Mouse (Mus musculus) frontal cortex, adult (tissue): ENCODE data around the gene Metap1d.

Experiments used
- ATAC-seq: cut with Nextera tagmentation; 2 replicates; pipeline ENCODE4 v1.9.2; 2017; ENCODE audit warnings: mild to moderate bottlenecking, moderate library complexity, mixed read lengths; ENCODE audit not compliant: low TSS enrichment

Metap1d gene

GRCm38 (mm10) chr2:71527323-71528013 lies 74.4 kb downstream of the Metap1d start:
- no peak for ATAC-seq

- no peak for ATAC-seq
Observed at GRCm38 (mm10) chr2:71528014-71528713, 75.1 kb downstream of the Metap1d start, which contains the start of gene Dlx1. Dlx1 (plus strand) TSS chr2:71528113.

- 0 out of 2 replicates have a peak, but pooled peaks have one; percentile 21 for ATAC-seq
Observed at GRCm38 (mm10) chr2:71528714-71529510, 75.8 kb downstream of the Metap1d start.

DNA sequence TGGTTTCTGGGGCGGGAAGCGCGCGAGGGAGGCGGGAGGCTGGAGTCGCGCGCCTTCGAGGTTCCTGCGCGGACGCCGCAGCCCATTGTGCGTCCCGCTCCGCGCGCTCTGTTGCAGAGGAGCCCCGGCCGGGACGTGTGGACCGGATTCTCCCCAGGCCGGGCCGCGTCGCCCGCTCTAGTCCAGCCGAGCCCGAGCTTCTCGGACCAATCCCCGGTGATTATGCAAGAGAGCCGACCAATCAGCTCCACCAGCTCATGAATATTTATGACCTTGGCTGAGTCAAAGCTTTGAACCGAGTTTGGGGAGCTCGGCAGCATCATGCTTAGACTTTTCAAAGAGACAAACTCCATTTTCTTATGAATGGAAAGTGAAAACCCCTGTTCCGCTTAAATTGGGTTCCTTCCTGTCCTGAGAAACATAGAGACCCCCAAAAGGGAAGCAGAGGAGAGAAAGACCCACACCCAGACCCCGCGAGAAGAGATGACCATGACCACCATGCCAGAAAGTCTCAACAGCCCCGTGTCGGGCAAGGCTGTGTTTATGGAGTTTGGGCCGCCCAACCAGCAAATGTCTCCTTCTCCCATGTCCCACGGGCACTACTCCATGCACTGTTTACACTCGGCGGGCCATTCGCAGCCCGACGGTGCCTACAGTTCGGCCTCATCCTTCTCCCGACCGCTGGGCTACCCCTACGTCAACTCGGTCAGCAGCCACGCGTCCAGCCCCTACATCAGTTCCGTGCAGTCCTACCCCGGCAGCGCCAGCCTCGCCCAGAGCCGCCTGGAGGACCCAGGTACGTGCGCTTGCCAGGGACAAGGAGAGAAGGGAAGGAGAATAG lies 76.7 kb downstream of the Metap1d start:
- peak; percentile 71 for ATAC-seq

- no peak for ATAC-seq
Observed at GRCm38 (mm10) chr2:71530391-71531123, 77.5 kb downstream of the Metap1d start.

- no peak for ATAC-seq
Observed at GRCm38 (mm10) chr2:71531124-71531590, 78.1 kb downstream of the Metap1d start.

DNA sequence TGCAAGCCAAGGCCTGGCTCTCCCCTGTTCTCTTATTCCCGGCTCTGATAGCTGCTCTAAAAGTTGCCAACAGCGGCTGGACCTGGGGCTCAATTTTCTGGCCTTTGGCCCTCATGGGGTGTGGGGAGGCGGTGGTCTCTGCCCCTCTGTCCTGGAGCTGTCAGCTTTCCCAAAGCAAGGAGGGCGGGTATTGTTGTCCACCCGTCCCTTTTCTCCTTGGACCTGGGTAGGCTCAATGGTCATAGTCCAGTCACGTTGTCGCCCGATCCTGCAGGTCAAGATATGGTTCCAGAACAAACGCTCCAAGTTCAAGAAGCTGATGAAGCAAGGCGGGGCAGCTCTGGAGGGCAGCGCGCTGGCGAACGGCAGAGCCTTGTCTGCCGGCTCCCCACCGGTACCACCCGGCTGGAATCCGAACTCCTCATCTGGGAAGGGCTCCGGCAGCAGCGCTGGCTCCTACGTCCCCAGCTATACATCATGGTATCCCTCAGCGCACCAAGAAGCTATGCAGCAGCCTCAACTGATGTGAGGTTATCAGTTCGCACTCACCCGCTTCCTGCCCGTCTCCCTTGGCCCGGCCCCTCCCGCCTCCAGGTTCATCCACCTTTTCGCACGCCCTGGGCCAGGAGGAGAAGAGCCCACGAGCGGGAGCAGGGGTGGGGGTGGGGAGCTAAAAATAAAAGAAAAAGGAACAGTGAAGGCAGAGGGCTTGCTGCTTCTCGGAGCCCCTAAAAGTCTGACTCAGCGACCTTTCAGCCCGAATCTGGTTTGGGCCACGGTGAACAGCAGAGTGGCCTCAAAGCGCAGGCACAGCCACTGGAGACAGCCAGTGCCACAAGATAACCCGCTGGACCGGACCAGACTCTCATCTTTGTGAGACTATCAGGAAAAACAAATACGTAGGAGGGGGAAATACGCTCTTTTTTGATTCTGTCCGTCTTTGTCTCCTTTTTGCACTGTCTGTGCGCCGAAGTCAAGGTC lies 79.2 kb downstream of the Metap1d start:
- ATAC-seq, result no peak

DNA sequence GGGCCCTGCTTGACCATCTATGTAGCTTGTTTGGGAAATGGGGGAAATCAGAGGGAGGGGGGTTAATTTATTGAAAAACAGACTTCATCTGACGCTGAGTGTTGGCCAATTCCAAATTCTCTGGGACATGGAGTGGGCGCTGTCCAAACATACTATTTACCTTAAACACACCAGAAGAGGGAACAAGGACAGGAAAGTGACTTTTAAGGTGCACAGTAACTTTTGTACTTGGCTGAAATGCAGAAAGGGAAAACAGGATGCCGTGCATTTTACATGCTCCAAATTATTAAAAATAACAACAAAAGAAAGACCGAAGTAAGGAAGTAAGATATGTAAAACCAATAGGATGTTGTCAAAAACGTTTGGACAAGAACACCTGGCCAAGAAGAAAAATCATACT lies 80.0 kb downstream of the Metap1d start:
- ATAC-seq, result no peak

- no peak for ATAC-seq
Observed at GRCm38 (mm10) chr2:71534242-71535052, 81.4 kb downstream of the Metap1d start.

GRCm38 (mm10) chr2:71540611-71541417 lies 87.7 kb downstream of the Metap1d start:
- ATAC-seq, result no peak

- no peak for ATAC-seq
Observed at GRCm38 (mm10) chr2:71541418-71542226, 88.5 kb downstream of the Metap1d start.

DNA sequence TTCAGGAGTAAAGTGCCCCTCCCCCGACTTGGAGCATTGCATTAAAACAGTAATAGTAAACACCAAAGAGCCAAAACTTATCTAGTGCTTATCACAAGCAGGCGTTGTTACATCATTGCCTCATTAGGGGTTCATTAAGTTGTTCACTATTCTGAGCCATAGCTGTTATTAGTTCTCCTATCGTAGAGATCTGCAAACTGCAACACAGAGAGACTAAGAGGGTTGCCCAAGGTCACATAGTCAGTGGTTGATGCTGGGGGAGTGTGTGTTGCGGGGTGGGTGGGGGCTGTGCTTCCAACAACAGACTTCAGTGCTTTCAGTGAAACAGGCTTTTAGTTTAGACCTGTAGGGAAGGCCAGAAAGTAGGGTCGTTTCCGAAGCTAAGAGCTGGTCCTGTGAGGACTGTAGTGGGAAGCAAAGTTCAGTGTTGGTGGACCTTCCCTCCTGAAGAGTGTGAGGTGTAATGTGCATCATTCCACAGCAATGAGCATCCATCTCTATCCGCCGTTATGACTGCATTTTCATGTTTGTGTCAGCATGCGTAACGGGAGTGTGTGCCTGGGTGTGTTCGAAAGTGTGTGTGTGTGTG lies 89.2 kb downstream of the Metap1d start:
- ATAC-seq, result no peak

DNA sequence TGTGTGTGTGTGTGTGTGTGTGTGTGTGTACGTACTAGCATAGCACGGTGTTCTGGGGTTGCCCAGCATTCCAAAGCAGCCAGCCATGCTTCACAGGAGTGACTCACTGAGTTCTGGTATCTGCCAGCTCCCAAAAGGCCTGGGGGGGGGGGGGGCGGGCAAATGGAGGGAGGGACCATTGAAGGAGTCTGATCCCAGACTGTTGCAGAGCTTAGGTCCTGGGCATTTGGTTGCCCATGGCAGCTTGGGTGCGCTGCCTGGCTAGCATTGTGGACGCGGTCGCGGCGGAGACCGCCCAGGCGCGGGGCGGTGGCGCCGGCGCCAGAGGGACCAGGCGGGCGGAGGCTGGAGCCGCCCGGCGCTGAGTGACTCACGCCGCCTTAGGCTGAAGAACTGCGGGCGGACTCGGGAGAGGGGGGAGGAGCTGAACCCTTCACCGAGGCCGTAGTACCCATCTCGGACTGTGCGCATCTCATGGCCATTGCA lies 89.8 kb downstream of the Metap1d start:
- ATAC-seq, result no peak

DNA sequence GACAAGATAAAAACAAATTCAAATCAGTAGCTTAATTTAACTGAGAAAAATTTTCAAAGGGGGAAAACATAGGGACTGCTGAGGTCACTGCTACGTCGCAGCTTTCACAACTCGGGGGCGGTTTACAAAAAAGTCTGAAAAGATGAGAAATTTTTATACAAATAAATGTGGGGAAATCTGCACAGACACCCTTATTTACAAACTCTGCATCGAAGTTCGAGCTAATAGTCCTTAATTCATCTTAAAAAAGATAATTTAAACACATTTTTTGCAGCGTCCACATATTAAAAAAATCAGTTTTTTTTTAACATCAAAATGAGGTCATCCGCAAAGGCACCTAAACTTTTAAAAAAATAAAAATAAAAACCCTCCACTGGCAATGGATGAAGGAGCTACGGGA lies 90.5 kb downstream of the Metap1d start:
- no peak for ATAC-seq

GRCm38 (mm10) chr2:71543948-71544347 lies 90.9 kb downstream of the Metap1d start:
- ATAC-seq, result no peak
